Mouse (Mus musculus) CH12.LX (cell line): ENCODE results near the gene Ccl11.

Experiments
- CHD1 ChIP-seq: IDR thresholded peaks from 2 replicates; pipeline ENCODE4 v1.6.1; 2012; ENCODE audit warnings: low read depth, low read length, improper control_type of control experiment, inconsistent platforms
- CTCF ChIP-seq, 2 experiments: IDR thresholded peaks in 1 of 2; conservative IDR thresholded peaks in 1 of 2; 2 replicates each; pipeline ENCODE4 v1.5.1; 2011 to 2012; ENCODE audit warnings: low read depth in 2 of 2, low read length in 2 of 2, improper control_type of control experiment in 1 of 2, inconsistent platforms in 1 of 2, mild to moderate bottlenecking in 1 of 2, moderate library complexity in 1 of 2
- EP300 ChIP-seq: IDR thresholded peaks from 2 replicates; pipeline ENCODE4 v1.6.1; 2011; ENCODE audit warnings: low read length, improper control_type of control experiment
- MAZ ChIP-seq: IDR thresholded peaks from 2 replicates; pipeline ENCODE4 v1.6.1; 2012; ENCODE audit warnings: low read depth, mild to moderate bottlenecking, inconsistent platforms, low read length, improper control_type of control experiment, moderate library complexity
- MYC ChIP-seq: IDR thresholded peaks from 2 replicates; pipeline ENCODE4 v1.6.1; 2011; ENCODE audit warnings: low read depth, mild to moderate bottlenecking, improper control_type of control experiment, low read length
- NRF1 ChIP-seq: IDR thresholded peaks from 2 replicates; pipeline ENCODE4 v1.6.1; 2014; ENCODE audit warnings: low read depth, mild to moderate bottlenecking, inconsistent platforms, low read length, improper control_type of control experiment, moderate library complexity
- POLR2A ChIP-seq: IDR thresholded peaks from 2 replicates; pipeline ENCODE4 v1.6.1; 2011; ENCODE audit warnings: low read depth, mild to moderate bottlenecking, improper control_type of control experiment, low read length
- RCOR1 ChIP-seq: conservative IDR thresholded peaks from 2 replicates; pipeline ENCODE4 v1.6.1; 2012; ENCODE audit warnings: low read depth, mild to moderate bottlenecking, inconsistent platforms, low read length, improper control_type of control experiment
- SMC3 ChIP-seq: IDR thresholded peaks from 2 replicates; pipeline ENCODE4 v1.6.1; 2011; ENCODE audit warnings: low read depth, low read length, improper control_type of control experiment
- TCF12 ChIP-seq: IDR thresholded peaks from 2 replicates; pipeline ENCODE4 v1.6.1; 2014; ENCODE audit warnings: low read depth, mild to moderate bottlenecking, inconsistent platforms, low read length, improper control_type of control experiment
- USF1 ChIP-seq: IDR thresholded peaks from 2 replicates; pipeline ENCODE4 v1.6.1; 2014; ENCODE audit warnings: low read depth, mild to moderate bottlenecking, inconsistent platforms, low read length, improper control_type of control experiment
- USF2 ChIP-seq: conservative IDR thresholded peaks from 2 replicates; pipeline ENCODE4 v1.6.1; 2011; ENCODE audit warnings: low read depth, low read length, improper control_type of control experiment
- ZC3H11A ChIP-seq: IDR thresholded peaks from 2 replicates; pipeline ENCODE4 v1.6.1; 2012; ENCODE audit warnings: low read depth, mild to moderate bottlenecking, inconsistent platforms, low read length, improper control_type of control experiment

DNA sequence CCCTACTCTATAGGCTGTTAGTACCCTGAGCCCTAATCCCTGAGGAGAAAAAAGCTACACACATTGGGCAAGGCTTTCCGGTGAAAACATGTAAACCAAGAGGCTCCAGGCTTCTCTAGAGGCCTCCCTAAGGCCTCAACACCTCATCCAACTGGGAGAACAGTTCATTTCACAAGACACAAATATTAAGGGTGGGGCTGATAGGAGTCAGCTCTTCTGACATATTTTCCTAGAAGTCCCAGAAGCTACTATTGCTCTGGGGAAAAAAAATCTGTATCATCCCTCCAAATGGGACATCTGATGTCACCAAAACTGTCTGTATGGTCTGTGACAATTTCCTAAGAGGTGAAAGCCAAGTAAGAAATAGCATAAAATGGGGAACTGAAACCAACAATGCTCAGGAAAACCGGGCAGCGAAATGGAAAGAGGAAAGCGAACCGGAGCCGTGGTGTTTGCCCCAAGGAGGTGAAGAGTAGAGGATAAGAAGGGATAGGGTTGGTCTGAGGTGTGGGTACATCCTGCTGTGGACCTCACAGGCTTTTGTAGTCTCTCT, 35.0 kb upstream of the Ccl11 start:
- no peak for TF ChIP-seq CTCF (conservative IDR thresholded peaks at IDR 0.05 in 1 of 2, IDR thresholded peaks at IDR 0.05 in 1 of 2; ENCODE audit: low read depth in 2 of 2, low read length in 2 of 2)
- TF ChIP-seq MYC, result no peak
- no peak for TF ChIP-seq MAZ
- TF ChIP-seq POLR2A, result no peak
- no peak for TF ChIP-seq CHD1
- TF ChIP-seq USF1, result no peak
- TF ChIP-seq EP300, result peak; percentile 67
- TF ChIP-seq RCOR1, result no peak
- TF ChIP-seq TCF12, result no peak
- TF ChIP-seq ZC3H11A, result no peak
- TF ChIP-seq SMC3, result no peak
- TF ChIP-seq USF2, result no peak
- no peak for TF ChIP-seq NRF1
